Mouse (Mus musculus) gastrocnemius, adult 2 months (tissue): ENCODE results near the gene Dis3. TPM values are rescaled to one million over a fixed set of nuclear protein-coding genes. Genes with fewer than 3 reads are reported as not detected.
"Not testable (repeated sequence)": the region's sequence is repeated elsewhere in the genome, so short reads cannot be mapped to it uniquely, and the experiment has no call there.

Source experiments
- DNase-seq: peaks from one replicate; pipeline ENCODE4 v3.0.0; 2022
- H3K27ac ChIP-seq: fragments of 200-600 bp; 2 replicates; pipeline ENCODE4 v1.8.1; 2022; ENCODE audit warnings: mild to moderate bottlenecking
- H3K4me3 ChIP-seq: fragments of 200-600 bp; 2 replicates; pipeline ENCODE4 v1.8.1; 2022; ENCODE audit warnings: mild to moderate bottlenecking, moderate library complexity
- CTCF ChIP-seq: fragments of 200-600 bp; IDR thresholded peaks from 2 replicates; pipeline ENCODE4 v1.8.1; 2022; ENCODE audit warnings: antibody characterized with exemption, mild to moderate bottlenecking, moderate library complexity
- intact Hi-C: fragments of 180-260 bp; cut with DNase I; formaldehyde crosslinking; loops from one replicate; pipeline ENCODE4 v1.15.1; 2025
- total RNA-seq, 2 experiments: library from RNA; stranded (reverse); gene quantifications; 2 replicates each; pipeline ENCODE4 v1.2.3; 2021

Gene Dis3
- total RNA-seq, 2 experiments from 2014 or later: 12.2 to 13.0 TPM

DNA sequence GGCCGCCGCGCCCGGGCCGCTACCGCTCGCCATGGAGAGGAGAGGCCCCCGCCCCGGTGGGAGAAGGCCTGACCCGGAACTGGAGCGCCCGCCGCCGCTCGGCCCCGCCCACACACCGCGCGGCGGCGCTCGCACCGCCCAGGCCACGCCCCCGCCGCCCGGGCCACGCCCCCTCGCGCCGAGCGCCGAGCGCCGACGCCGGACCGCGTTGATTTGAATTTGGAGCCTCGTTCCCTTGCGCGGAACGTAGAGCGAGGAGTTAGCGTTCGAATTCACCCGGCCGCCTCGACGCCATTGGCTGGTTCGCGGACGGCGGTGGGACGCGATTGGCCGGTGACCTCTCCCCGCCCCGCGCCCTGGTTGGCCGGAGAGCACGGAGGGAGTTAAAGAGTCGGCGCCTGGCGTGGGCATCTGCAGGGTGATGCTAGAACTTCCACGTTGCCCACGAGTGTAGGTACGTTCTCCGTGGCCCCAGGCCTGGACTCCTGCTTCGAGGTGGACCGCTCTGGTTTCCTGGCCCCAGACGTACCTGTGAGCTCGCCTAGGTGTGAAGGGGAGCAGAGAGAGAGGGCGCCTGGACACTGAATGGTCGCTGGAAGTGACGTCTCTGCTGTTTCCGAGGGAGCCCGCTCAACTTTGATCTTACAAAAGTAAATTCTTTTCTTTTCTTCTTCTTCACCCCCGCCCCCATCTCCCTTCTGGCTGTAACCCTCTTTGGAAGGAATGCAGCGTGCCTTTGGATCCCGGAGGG lies 53.4 kb downstream of the Dis3 start, which contains the start of the genes Mzt1 and Bora:
Mzt1 (minus strand) TSS at position 104 of the 751 bp plus-strand sequence.
Bora (plus strand) TSS at position 192 of the 751 bp plus-strand sequence.
- intact Hi-C loops: loop anchor here (2.0 kb wide), 1 partner anchor 55 kb away; no protein-coding TSS in a partner anchor
- TF ChIP-seq CTCF: no peak

DNA sequence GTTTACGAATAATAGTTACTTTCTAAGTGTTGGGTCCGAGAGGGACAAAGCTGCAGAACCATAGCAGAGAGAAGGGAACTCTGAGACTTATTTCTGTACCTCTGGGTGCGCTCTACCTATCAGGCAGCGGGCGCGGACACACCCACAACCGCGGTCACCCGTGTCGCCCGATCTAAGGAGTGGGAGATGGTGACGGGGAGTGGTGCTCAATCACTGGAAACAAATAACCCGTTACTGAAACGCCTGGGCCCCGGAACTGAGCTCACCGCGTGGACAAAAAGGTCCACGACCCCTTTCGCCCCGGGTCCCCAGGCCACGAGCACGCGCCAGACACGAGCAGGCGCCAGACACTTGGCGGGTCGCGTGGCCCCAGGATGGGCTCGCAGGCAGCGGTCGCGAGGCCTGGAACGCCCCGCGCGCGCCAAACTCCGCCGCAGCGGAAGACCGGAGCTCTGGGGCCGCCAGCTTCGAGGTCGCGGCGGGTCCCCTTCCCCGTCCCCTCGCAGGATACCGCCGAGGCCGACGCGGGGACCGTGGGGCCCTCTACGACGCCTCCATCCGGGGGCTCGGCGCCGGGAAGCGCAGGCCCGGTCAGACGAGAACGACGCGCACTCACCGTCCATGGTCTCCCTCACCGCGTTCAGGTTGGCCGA lies 54.1 kb downstream of the Dis3 start:
- Histone ChIP-seq H3K4me3 (peak overlapping the region; percentile 100), H3K27ac (peak overlapping the region; percentile 96)
- TF ChIP-seq CTCF: no peak
- intact Hi-C loops: loop anchor here (2.0 kb wide), 1 partner anchor 55 kb away; no protein-coding TSS in a partner anchor
- DNase-seq: no peak

More for the DNA sequence above, 53.4 kb downstream of the Dis3 start, which contains the start of the genes Mzt1 and Bora:
- H3K4me3 ChIP-seq: peak within 1 kb of the TSS; percentile 100
- DNase-seq: peak; percentile 93
- peak within 1 kb of the TSS; percentile 96 for H3K27ac ChIP-seq

DNA sequence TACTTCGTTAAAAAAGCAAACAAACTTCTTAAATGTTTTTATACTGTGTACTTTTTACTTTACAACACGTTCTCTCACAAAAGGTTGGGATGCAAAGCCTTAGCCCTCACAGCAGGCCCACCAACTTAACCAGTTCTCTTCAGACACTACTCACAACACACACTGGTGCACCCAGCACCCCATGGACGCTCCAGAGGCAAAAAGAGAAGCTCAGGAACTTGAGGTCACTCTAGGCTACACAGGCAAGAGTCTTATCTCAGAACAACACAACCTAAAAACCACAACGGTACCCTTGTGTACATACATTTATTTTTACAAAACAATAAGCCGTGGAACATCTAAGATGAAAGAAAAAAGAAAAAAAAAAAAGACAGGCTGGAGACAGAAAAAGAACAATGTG lies 54.9 kb downstream of the Dis3 start:
- no peak overlapping the region for H3K27ac ChIP-seq
- no peak for TF ChIP-seq CTCF
- intact Hi-C loops: no loop called here
- H3K4me3 ChIP-seq: peak overlapping the region; percentile 100
- no peak for DNase-seq

DNA sequence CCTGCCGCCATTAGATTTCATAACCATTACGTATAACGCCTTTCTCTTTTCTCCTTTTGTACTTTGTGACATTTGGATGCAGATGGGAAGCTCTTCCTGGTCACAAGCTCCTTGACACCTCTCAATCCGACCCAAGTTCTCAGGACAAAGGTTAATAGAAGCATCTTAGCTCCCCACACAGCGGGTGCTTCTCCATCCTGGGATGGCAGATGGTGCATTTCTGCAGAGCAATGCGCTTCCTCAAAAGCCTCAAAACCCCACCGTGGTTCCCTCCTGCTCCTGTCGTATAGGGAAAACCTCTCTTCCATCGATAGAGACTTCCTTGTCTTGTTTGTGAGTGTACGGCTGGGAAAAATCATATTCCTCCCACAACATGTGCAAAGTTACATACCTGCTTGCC lies 55.5 kb downstream of the Dis3 start:
- no peak for TF ChIP-seq CTCF
- intact Hi-C loops: no loop called here
- no peak overlapping the region for H3K4me3 ChIP-seq
- H3K27ac ChIP-seq: no peak overlapping the region
- no peak for DNase-seq

DNA sequence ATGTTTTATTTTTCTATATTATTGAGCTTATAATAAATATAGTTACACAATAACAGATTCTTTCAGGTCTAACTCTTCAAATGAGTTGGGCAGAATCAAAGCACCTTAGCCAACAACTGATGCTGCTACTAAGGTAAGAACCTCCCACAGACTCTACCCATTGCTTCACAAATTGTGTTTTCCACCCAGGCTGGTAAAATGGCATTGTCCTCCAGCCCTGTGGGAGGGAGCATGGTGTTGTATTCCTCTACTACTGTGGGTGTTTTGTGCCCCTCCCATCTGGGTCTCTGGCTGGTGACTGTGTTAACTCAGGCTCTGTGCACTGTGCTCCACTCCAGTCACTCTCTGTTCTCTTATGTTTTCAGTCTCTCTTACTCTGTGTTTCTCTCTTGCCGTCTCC lies 56.1 kb downstream of the Dis3 start:
- intact Hi-C loops: no loop called here
- Histone ChIP-seq H3K4me3 (no peak overlapping the region), H3K27ac (no peak overlapping the region)
- TF ChIP-seq CTCF: no peak
- DNase-seq: no peak

DNA sequence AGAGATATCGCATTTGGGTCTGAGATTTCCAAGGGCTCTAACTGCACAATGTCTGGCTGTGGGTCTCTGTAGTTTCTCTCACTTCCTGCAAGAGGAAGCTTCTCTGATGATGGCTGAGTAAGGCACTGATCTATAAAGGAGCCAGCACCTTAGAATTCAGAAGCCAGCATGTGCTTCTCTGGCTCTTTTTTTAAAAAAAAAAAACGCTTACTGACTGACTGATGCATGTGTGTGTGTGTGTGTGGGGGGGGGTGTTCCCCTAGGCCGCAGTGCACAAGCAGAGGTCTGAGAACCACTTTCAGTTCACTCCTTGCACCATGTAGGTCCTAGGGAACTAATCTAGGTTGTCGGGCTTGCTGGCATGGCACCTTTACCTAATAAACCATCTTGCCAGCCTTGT lies 58.2 kb downstream of the Dis3 start:
- intact Hi-C loops: no loop called here
- Histone ChIP-seq H3K27ac (no peak overlapping the region), H3K4me3 (no peak overlapping the region)
- no peak for TF ChIP-seq CTCF
- no peak for DNase-seq

DNA sequence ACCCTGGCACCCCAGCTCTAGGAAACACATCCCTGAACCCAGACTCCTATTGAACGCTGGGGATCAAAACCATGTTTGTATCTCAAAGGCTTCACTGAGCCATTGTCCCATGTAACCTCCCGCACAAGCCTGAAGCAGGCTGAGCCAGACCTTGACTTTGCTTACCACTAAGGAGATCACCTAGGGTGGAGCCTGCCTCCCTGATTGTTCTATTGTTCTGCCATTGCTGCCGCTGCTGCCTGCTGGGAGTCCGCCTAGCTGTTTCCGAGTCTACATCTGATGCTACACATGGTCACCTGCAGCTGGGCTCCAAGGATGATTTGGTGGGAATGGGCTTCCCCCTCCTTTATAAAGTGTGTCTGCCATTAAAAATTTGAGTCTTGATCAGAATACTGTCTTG lies 60.3 kb downstream of the Dis3 start:
- H3K4me3 ChIP-seq, H3K27ac ChIP-seq, intact Hi-C loops, DNase-seq: not testable (repeated sequence)

DNA sequence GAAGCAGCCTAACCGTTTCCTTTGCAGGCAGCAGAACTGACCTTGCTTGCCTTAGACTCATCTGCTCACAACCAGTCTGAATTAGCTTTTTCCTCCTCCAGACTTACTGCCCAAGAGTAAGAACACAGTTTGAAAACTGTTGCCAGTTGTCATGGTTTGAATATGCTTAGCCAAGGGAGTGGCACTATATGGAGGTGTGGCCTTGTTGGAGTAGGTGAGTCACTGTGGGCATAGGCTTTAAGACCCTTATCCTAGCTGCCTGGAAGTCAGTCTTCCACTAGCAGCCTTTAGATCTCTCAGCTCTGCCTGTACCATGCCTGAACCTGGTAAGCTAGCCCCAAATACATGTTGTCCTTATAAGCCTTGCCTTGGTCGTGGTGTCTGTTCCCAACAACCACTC lies 61.9 kb downstream of the Dis3 start:
- H3K27ac ChIP-seq: no peak overlapping the region
- no peak for TF ChIP-seq CTCF
- intact Hi-C loops: no loop called here
- H3K4me3 ChIP-seq: no peak overlapping the region
- DNase-seq: no peak

DNA sequence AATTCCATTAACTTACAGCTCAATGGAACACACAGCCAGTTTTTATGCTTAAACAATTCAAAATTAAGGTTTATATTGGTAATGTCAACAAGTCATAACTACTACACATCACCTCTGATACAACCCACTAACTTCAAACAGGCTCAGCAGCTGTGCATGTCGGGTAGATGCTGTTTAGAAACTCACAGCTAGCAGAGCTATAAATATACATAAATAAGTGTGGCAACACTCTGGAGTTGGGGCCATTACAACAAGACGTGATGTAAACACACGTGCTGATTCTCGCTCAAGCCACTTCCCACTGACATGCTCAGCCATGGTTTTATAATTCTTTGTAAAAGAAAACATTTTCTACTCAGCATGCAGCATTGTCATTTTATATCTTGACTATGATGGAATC lies 63.5 kb downstream of the Dis3 start:
- intact Hi-C loops: no loop called here
- no peak for DNase-seq
- no peak overlapping the region for H3K4me3 ChIP-seq
- TF ChIP-seq CTCF: no peak
- H3K27ac ChIP-seq: no peak overlapping the region

DNA sequence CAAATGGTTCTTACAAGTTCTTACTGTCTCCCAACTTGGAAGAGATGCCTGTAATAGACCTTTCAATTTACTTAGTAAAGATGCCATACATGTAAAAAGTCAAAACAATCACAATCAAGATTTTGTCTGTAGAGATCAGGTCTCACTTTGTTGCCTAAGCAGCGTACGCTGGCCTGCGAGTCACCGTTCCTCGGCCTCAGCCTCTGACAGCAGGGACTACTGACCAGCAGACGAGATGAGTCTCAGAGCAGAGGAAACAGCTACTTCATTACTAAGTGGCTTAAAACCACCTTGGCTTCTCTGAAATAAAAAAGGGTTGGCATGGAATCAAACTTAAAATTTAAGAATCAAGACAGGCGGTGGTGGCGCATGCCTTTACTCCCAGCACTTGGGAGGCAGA lies 64.7 kb downstream of the Dis3 start:
- H3K4me3 ChIP-seq, H3K27ac ChIP-seq, intact Hi-C loops, DNase-seq: not testable (repeated sequence)

DNA sequence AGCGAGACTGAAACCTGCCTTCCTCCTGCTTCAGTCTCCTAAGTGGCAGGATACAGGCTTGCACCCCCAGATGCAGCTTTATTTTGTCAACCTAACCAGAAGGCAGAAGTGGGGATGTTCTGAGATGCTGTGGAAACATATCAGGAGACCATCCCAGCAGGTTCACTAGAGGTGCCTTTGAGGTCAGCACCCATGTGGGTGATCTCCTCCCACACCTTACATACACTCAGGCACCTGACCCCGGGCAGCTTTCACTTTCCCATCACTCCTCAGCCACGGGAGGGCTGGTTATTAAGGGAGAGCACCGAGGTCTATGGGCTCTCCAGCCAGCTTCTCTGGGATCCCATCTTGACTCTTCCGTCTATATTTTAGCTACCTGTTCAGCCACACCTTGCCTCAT lies 67.0 kb downstream of the Dis3 start:
- H3K4me3 ChIP-seq: no peak overlapping the region

DNA sequence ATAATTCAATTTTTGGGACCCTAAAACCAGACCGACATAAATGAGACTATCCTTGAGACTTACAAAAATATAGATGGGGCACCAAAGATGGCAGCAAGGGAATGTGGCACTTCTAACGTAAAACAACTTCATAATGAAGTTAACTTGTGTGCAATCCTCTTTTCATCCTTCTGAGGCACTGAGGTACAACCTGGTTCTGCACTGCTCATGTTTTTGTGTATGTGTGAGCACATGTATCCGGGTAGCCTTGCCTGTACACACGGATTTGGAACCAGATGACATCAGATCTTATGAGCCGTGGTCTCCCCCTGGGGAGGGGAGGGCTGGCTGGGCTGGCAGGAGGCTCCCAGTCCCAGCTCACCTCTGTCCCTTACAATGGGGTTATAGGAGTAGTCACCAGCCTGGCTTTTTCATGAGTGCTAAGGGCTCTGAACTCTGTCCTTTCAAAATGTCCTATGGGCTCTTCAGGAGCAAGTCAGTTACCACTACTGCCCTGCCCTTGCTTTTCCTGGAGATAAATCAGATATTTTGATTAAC lies 68.2 kb downstream of the Dis3 start:
- intact Hi-C loops: no loop called here
- no peak overlapping the region for H3K4me3 ChIP-seq
- no peak overlapping the region for H3K27ac ChIP-seq
- no peak for TF ChIP-seq CTCF
- DNase-seq: no peak

More for the DNA sequence above, 67.0 kb downstream of the Dis3 start:
- intact Hi-C loops: no loop called here
- DNase-seq: no peak
- H3K27ac ChIP-seq: no peak overlapping the region
- TF ChIP-seq CTCF: no peak

DNA sequence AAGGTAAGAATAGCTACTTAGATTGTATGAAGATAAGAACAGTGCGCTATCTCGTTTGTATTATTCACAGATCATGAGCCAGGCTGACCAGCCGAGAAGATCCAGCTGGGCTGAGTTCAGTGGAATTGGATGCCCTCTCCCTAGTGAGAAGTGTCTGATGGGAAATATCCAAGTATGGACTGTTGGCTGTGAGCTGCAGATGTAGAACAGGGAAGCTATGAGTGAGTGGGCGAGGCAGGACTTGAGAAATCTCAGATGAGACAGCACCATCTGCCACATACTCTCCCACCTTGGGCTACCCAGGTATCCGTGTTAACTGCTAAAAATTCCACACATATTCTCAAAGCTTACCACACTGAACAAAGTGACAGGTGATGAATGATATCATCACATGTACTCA lies 69.6 kb downstream of the Dis3 start:
- no peak overlapping the region for H3K27ac ChIP-seq
- H3K4me3 ChIP-seq: no peak overlapping the region
- intact Hi-C loops: no loop called here
- no peak for DNase-seq
- no peak for TF ChIP-seq CTCF

Other genes with a start within 250 kb of the Dis3 start
- 1 to 10 TPM in 1 of 2 experiments, under 1 TPM in 1; 0.81 to 3.6 TPM for gene Rpl36a-ps1, start 105.5 kb downstream of the Dis3 start, total RNA-seq
- gene Mzt1, start 53.6 kb downstream of the Dis3 start, total RNA-seq: 10 to 100 TPM; 30.8 to 35.6 TPM
- under 1 TPM; 0.59 to 0.84 TPM for gene Bora, start 53.5 kb downstream of the Dis3 start, total RNA-seq
- gene Pibf1, start 346 bp downstream of the Dis3 start, total RNA-seq: 10 to 100 TPM in 1 of 2 experiments, 1 to 10 TPM in 1; 5.8 to 11.0 TPM
- 1 to 10 TPM; 4.7 to 5.5 TPM for gene Klf5, start 198.9 kb upstream of the Dis3 start, total RNA-seq